Mouse (Mus musculus): ENCODE measurements around the gene Trim29. TPM values are rescaled to one million over a fixed set of nuclear protein-coding genes. Genes with fewer than 3 reads are reported as not detected.

The Trim29 gene
- total RNA-seq, 1 experiment from 2014 or later, result not detected

GRCm38 (mm10) chr9:43351015-43351414 is 40.4 kb downstream of the Trim29 start:
- no peak for ATAC-seq (replicated peaks; ENCODE audit: insufficient number of reproducible peaks, low FRiP score, low TSS enrichment, poor library complexity, severe bottlenecking)

GRCm38 (mm10) chr9:43357011-43357410 is 46.4 kb downstream of the Trim29 start:
- no peak for ATAC-seq (replicated peaks; ENCODE audit: insufficient number of reproducible peaks, low FRiP score, low TSS enrichment, poor library complexity, severe bottlenecking)

- ATAC-seq (replicated peaks; ENCODE audit: insufficient number of reproducible peaks, low FRiP score, low TSS enrichment, poor library complexity, severe bottlenecking), result no peak
These were observed 48.1 kb downstream of the Trim29 start for GRCm38 (mm10) chr9:43358591-43359323.

- no peak for ATAC-seq (replicated peaks; ENCODE audit: insufficient number of reproducible peaks, low FRiP score, low TSS enrichment, poor library complexity, severe bottlenecking)
These were observed 58.1 kb downstream of the Trim29 start for GRCm38 (mm10) chr9:43368781-43369180.

- ATAC-seq (replicated peaks; ENCODE audit: insufficient number of reproducible peaks, low FRiP score, low TSS enrichment, poor library complexity, severe bottlenecking), result no peak
These were observed 73.2 kb downstream of the Trim29 start for GRCm38 (mm10) chr9:43383871-43384270.

- ATAC-seq (replicated peaks; ENCODE audit: insufficient number of reproducible peaks, low FRiP score, low TSS enrichment, poor library complexity, severe bottlenecking), result no peak
These were observed 73.8 kb downstream of the Trim29 start for GRCm38 (mm10) chr9:43384400-43384799.

Other genes starting within 250 kb of the Trim29 start
- 3.0 to 8.3 TPM (median 3.7 TPM) in 3 replicates for gene Arhgef12, start 203.6 kb upstream of the Trim29 start, total RNA-seq (2017)
- gene Tmem136, start 194.3 kb upstream of the Trim29 start, total RNA-seq (2017), result 0.29 TPM in 1 of 3 replicates, not detected in the others
- gene Pou2f3, start 100.5 kb upstream of the Trim29 start, total RNA-seq (2017), result not detected in 3 replicates
- gene Oaf, start 70.9 kb upstream of the Trim29 start, total RNA-seq (2017), result 0.10 to 0.43 TPM in 2 of 3 replicates, not detected in the other

Data from monocyte, adult 5-6 weeks (primary cell).